Mouse (Mus musculus): ENCODE data around the gene Tmem63c.

The Tmem63c gene

DNA sequence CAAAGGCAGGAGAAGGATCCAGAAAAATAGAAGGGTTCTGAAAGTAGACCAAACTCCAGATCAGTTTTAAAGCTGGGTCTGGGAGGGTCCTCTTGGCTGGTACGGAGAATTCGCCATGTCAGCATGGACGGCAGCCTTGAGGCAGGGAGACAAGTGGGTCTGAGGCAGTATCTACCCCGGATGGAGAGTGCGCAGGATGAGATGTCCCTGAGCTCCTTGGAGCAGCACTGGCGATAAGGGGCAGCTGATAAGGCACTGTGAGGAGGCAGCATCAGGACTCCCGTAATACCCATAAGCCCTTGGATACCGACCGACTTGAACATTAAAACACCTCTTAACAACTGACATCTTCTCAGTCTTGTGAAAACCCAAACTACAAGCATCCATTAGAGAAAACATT, 111.6 kb downstream of the Tmem63c start:
- DNase-seq: no peak

DNA sequence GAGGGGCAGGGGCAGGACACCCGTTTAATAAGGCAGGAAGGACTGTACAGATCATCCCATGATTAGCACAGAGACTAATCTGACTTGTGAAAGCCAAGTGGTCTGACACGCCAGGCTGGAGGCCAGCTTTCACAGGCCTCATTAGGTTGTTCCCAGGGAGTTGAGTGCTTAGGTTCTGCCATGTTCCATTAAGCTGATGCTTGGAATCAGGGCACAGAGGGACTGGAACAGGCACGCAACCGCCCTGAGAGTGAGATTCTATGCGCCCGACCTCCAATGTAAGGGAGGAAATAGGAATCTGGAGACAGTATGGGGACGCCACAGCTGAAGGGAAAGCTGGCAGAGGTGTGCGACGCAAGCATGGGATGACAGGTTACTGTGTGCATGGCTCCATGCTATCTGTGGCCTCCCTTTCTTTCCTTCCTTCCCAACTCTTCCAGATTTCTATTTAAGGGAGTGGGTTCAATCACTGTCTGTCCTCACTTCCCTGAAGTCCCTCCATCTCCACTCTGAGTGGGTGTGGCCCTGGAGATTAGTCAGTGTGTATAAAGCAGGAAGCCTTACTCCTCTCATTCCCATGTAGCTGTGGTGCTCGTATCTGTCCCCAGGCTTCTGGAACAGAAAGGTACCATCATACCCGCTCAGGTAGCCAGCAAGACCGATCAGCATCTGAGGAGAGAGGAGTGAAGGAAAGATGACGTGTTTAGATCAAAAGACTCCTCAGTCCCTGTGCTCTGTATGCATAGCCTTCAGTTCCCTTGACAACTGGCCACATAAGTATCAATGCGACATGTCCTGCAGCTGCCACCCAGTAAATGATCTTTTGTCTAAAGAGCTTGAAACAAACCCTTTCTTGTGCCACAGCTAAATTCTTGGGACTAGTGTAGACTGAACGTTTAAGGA, 116.5 kb downstream of the Tmem63c start:
- no peak for DNase-seq

DNA sequence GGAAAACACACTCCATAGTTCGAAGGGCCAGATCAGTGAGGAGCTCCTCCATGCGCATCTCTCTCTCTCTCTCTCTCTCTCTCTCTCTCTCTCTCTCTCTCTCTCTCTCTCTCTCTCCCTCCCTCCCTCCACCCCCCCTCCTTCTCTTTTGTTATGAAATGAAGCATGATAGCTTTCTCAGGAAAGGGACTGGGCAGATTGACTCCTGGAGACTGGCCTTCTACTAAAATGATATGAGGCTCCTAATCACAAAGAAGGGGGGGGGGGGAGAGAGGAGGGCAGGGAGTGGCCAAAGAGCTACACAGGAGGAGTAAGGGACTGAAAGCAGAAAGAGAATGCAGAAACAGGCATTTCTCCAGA, 117.2 kb downstream of the Tmem63c start:
- DNase-seq: no peak

DNA sequence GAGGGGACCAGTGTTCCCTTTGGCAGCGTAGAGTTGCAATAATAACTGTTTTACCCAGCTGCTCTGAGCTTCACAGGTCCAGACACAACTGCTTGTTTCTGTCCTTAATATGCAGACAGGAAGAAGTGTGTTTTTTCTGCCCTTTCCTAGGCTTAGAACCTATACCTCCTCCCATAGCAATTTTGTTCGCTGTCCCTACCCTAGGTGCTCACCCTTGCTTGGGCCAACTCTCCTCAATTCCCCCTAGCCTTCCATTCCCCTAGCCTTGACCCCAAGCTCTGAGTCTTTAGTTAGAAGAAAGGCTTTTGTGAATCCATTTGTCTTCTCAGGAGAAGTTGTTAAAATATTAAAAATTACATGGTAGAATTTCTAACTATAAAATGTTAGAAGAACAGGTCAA, 117.6 kb downstream of the Tmem63c start:
- no peak for DNase-seq
